Mouse (Mus musculus) ES-E14 (cell line): ENCODE results near the gene Pde3a. TPM values are rescaled to one million over a fixed set of nuclear protein-coding genes. Genes with fewer than 3 reads are reported as not detected.

ENCODE experiments used
- DNase-seq: peaks from one replicate; pipeline ENCODE4 v3.0.0-alpha.2; 2013; ENCODE audit warnings: low read depth, low spot score
- H3K27ac ChIP-seq: 2 replicates; pipeline ENCODE4 v1.5.1; 2012; ENCODE audit warnings: low read depth, mild to moderate bottlenecking, low read length, moderate library complexity, mixed read lengths; ENCODE audit not compliant: poor library complexity, insufficient read depth, severe bottlenecking
- H3K36me3 ChIP-seq: 2 replicates; pipeline ENCODE4 v1.6.1; 2012; ENCODE audit warnings: mild to moderate bottlenecking, low read length, moderate library complexity, mixed read lengths; ENCODE audit not compliant: control insufficient read depth, poor library complexity, insufficient read depth, severe bottlenecking
- H3K4me1 ChIP-seq, 2 experiments: fragments of 150-350 bp in 1 of 2; sonication (generic) in 1 of 2; 2 replicates each; pipeline ENCODE4 v1.6.1; 2012; ENCODE audit warnings: low read length in 2 of 2, mild to moderate bottlenecking in 1 of 2, mixed read lengths in 1 of 2; ENCODE audit not compliant: control insufficient read depth in 2 of 2, insufficient read depth in 2 of 2, poor library complexity in 1 of 2
- H3K4me3 ChIP-seq, 2 experiments: fragments of 150-350 bp in 1 of 2; sonication (generic) in 1 of 2; 2 replicates each; pipeline ENCODE4 v1.5.1; 2012; ENCODE audit warnings: low read length in 2 of 2, low read depth in 1 of 2, mild to moderate bottlenecking in 1 of 2, mixed read lengths in 1 of 2; ENCODE audit not compliant: insufficient read depth in 1 of 2, poor library complexity in 1 of 2, severe bottlenecking in 1 of 2
- H3K9ac ChIP-seq: 2 replicates; pipeline ENCODE4 v1.6.1; 2012; ENCODE audit warnings: low read depth, mild to moderate bottlenecking, low read length, mixed read lengths; ENCODE audit not compliant: poor library complexity, insufficient read depth, severe bottlenecking
- H3K9me3 ChIP-seq: fragments of 150-350 bp; sonication (generic); 2 replicates; pipeline ENCODE4 v1.6.1; 2012; ENCODE audit warnings: low read depth, mild to moderate bottlenecking, low read length; ENCODE audit not compliant: control insufficient read depth, insufficient read depth
- CHD2 ChIP-seq: IDR thresholded peaks from 2 replicates; pipeline ENCODE4 v1.6.1; 2014; ENCODE audit warnings: mild to moderate bottlenecking, low read depth, low read length, inconsistent platforms
- HCFC1 ChIP-seq: IDR thresholded peaks from 2 replicates; pipeline ENCODE4 v1.6.1; 2012; ENCODE audit warnings: low read length, inconsistent platforms, borderline replicate concordance; ENCODE audit not compliant: insufficient read depth
- MAFK ChIP-seq: IDR thresholded peaks from 2 replicates; pipeline ENCODE4 v1.6.1; 2014; ENCODE audit warnings: mild to moderate bottlenecking, low read depth, low read length, inconsistent platforms; ENCODE audit not compliant: insufficient read depth
- ZC3H11A ChIP-seq: IDR thresholded peaks from 2 replicates; pipeline ENCODE4 v1.6.1; 2012; ENCODE audit warnings: low read depth, mild to moderate bottlenecking, inconsistent platforms, low read length, borderline replicate concordance
- ZNF384 ChIP-seq: IDR thresholded peaks from 2 replicates; pipeline ENCODE4 v1.6.1; 2012; ENCODE audit warnings: low read depth, low read length, inconsistent platforms
- in situ Hi-C, 2 experiments: fragments of 600-800 bp; cut with MboI; formaldehyde crosslinking; loops; one replicate each; pipeline ENCODE4 v1.15.1; 2025; ENCODE audit warnings: low sequenced_read_pairs in 2 of 2, inconsistent platforms in 1 of 2; ENCODE audit not compliant: unreplicated experiment in 2 of 2
- total RNA-seq: library from RNA; depleted of rRNA; stranded (reverse); fragments of 300-350 nt; gene quantifications from 2 replicates; pipeline ENCODE4 v1.2.3, GENCODE M21; 2012

The Pde3a gene
- total RNA-seq, 1 experiment, result 0.36 TPM

GRCm38 (mm10) chr6:141256896-141257295 is 7.8 kb downstream of the Pde3a start:
- no peak overlapping the region for H3K9ac ChIP-seq
- H3K4me3 ChIP-seq, result no peak overlapping the region
- in situ Hi-C loops, result no loop called here
- no peaks in the 10 kb centered on the region for H3K4me1 ChIP-seq
- TF ChIP-seq MAFK, result no peak
- TF ChIP-seq ZC3H11A, result no peak
- TF ChIP-seq CHD2, result no peak
- TF ChIP-seq ZNF384, result no peak
- no peak for TF ChIP-seq HCFC1
- no peak for DNase-seq
- H3K9me3 ChIP-seq, result no peaks in the 10 kb centered on the region
- no peak overlapping the region for H3K27ac ChIP-seq
- no peaks in the 10 kb centered on the region for H3K36me3 ChIP-seq

DNA sequence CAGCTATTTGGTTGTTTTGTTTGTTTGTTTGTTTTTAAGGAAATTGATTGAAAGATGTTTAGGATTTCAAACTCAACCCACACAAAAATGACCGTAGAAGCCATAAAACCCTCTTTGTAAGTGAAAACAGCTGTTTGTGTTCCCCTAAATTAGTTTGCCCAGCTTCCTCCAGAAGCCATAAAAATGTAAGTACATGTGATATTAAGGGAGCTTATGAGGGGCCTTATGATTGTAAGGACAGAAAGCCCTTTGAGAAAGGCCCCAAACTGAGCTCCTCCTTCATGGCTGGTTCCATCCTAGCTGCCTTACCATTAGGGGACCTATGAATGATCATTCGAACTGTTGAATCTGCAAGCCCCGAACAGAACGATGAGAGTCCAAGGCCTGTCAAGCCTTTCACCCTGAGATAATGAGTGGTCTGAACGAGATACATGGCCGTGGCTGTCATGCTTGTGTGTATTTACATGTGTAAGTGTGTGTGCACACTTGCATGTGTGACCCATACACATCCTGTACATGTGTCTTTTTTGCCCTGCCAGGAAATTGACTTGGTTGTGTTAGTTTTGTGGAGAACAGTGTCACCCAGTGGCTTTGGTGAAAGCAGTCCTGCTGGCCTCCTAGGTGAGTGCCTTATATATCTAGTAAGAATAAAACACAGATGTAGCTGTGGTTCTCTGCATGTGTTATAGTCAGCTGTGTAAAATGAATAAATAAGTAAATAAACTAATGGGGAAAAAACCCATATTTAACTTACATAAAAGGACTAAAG is 8.5 kb downstream of the Pde3a start:
- Histone ChIP-seq H3K9me3 (no peaks in the 10 kb centered on the region), H3K9ac (no peak overlapping the region), H3K36me3 (no peaks in the 10 kb centered on the region), H3K27ac (no peak overlapping the region), H3K4me1 (no peaks in the 10 kb centered on the region), H3K4me3 (no peak overlapping the region)
- DNase-seq, result no peak
- TF ChIP-seq MAFK (no peak), HCFC1 (no peak), CHD2 (no peak), ZC3H11A (no peak), ZNF384 (no peak)
- in situ Hi-C loops, result no loop called here

- in situ Hi-C loops, result no loop called here
- H3K9ac ChIP-seq, result no peak overlapping the region
- DNase-seq, result no peak
- H3K27ac ChIP-seq, result no peak overlapping the region
- H3K4me1 ChIP-seq, result no peaks in the 10 kb centered on the region
- no peaks in the 10 kb centered on the region for H3K9me3 ChIP-seq
- TF ChIP-seq ZNF384 (no peak), HCFC1 (no peak)
- no peak overlapping the region for H3K4me3 ChIP-seq
- no peaks in the 10 kb centered on the region for H3K36me3 ChIP-seq
Measured at GRCm38 (mm10) chr6:141265257-141265656, 16.2 kb downstream of the Pde3a start.

GRCm38 (mm10) chr6:141267888-141268570 is 19.0 kb downstream of the Pde3a start:
- DNase-seq, result no peak
- Histone ChIP-seq H3K9ac (no peak overlapping the region), H3K4me3 (no peak overlapping the region), H3K36me3 (no peaks in the 10 kb centered on the region), H3K4me1 (no peaks in the 10 kb centered on the region), H3K27ac (no peak overlapping the region), H3K9me3 (no peaks in the 10 kb centered on the region)
- in situ Hi-C loops, result no loop called here
- TF ChIP-seq CHD2 (no peak), ZNF384 (no peak), HCFC1 (no peak), MAFK (no peak), ZC3H11A (no peak)
